Mouse (Mus musculus): ENCODE measurements around the gene Hes3.

The Hes3 gene

GRCm38 (mm10) chr4:152263512-152264176 is 27.8 kb downstream of the Hes3 start:
- intact Hi-C loops (cut with DNase I): no loop called here

DNA sequence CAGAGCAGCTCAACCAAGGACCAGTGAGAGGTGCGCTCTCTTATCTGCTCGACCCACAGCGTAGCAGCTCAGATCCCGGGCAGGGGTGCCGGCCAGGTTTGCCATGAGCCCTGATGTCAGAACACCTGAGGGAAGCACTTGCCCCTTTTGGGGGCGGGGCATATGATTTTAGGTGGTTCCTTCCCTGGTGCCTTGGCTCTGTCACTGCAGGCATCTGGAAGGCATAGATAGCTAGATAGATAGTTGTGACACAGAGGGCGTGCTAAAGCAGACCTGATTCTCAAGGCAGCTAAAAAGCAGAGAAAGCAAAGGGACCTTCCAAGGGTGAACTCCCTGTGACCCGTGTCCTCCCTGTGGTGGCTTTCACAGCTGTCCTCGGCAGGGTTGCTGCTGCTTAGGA is 28.4 kb downstream of the Hes3 start:
- intact Hi-C loops (cut with DNase I): no loop called here

- intact Hi-C loops (cut with DNase I): no loop called here
Observed at GRCm38 (mm10) chr4:152262187-152262586, 29.3 kb downstream of the Hes3 start.

- intact Hi-C loops (cut with DNase I): no loop called here
Observed at GRCm38 (mm10) chr4:152260451-152260850, 31.0 kb downstream of the Hes3 start.

DNA sequence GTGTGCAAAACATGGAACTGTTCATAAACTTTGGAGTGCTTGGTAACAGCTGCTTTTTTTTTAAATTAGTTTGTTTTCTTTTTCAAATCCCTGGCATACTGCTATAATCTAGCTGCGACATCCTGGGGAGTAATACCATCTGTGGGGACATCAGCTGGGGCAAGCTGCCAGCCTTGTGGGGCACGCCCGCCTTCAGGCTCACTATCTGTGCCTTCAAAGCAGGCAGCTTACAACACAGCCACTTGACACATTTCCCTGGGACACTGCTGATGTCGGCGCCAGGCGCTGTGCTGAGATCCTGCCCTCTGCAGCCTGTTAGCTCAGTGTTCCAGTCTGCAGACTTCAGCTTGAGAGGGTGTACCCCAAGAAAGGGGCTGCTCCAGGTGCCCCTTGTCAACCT is 34.4 kb downstream of the Hes3 start:
- intact Hi-C loops (cut with DNase I): no loop called here

DNA sequence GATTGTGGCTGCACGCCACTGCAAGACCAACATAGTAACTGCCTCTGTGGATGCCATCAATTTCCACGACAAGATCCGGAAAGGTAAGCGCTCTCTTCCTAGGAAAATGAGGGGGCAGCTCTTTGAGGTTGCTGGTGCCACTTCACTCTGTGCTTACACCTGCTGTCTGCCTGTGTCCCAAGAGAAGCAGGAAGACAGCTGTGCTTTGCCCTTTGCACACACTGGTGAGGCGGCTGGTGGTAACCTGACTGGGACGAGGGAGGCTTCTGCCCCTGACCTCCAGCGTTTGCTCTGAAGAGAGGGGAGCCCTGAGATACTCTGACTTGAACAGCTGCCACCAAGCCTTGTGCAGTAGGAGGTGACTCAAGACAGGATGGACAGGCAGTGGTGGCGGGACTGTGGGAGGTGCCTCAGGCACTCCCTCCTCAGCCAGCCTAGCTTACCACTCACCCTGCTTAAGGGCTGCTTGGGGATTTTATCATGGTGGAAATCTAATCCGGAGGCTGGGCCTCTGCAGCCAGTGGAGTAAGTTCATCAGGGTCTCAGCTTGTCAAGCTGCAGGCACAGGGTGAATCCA is 38.2 kb downstream of the Hes3 start:
- intact Hi-C loops (cut with DNase I): no loop called here

DNA sequence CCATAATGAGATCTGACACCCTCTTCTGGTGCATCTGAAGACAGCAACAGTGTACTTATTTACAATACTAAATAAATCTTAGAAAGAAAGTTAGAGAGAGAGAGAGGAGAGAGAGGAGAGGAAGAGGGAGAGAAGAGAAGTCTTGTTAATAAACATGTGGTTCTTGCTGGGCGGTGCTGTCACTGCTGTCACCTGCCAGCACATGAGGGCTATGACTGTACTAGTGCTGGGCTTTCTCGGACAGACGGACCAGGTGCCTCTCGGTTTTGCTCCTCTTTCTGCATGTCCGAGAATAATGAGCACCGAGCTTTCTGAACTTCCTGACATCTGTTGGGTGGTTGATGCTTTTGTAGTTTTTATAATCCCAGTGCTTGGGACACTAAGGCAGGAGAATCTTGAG is 40.8 kb downstream of the Hes3 start:
- intact Hi-C loops (cut with DNase I): no loop called here

- intact Hi-C loops (cut with DNase I): no loop called here
Observed at GRCm38 (mm10) chr4:152247195-152247594, 44.3 kb downstream of the Hes3 start.

- intact Hi-C loops (cut with DNase I): no loop called here
Observed at GRCm38 (mm10) chr4:152246011-152246410, 45.5 kb downstream of the Hes3 start.

GRCm38 (mm10) chr4:152244545-152245522 is 46.6 kb downstream of the Hes3 start:
- intact Hi-C loops (cut with DNase I): no loop called here

- intact Hi-C loops (cut with DNase I): no loop called here
Observed at GRCm38 (mm10) chr4:152243969-152244368, 47.5 kb downstream of the Hes3 start.

- intact Hi-C loops (cut with DNase I): no loop called here
Observed at GRCm38 (mm10) chr4:152243241-152243891, 48.1 kb downstream of the Hes3 start.

- intact Hi-C loops (cut with DNase I): no loop called here
Observed at GRCm38 (mm10) chr4:152239974-152240373, 51.5 kb downstream of the Hes3 start.
